Mouse (Mus musculus) testis, adult 2 months (tissue): Measurements from ENCODE around the gene Cnn1. TPM values are rescaled to one million over a fixed set of nuclear protein-coding genes. Genes with fewer than 3 reads are reported as not detected.

Experiments used
- H3K27ac ChIP-seq: fragments of 200-500 bp; 2 replicates; pipeline ENCODE4 v1.5.1; 2012; ENCODE audit warnings: low read depth, low read length; ENCODE audit not compliant: control insufficient read depth, insufficient read depth
- H3K27me3 ChIP-seq: fragments of 200-500 bp; 2 replicates; pipeline ENCODE4 v1.6.1; 2012; ENCODE audit warnings: mild to moderate bottlenecking, low read length, moderate library complexity; ENCODE audit not compliant: control insufficient read depth, insufficient read depth
- H3K36me3 ChIP-seq: fragments of 200-500 bp; 2 replicates; pipeline ENCODE4 v1.6.1; 2012; ENCODE audit warnings: mild to moderate bottlenecking, low read length; ENCODE audit not compliant: control insufficient read depth, insufficient read depth
- H3K4me1 ChIP-seq: fragments of 200-500 bp; 2 replicates; pipeline ENCODE4 v1.6.1; 2012; ENCODE audit warnings: low read length; ENCODE audit not compliant: control insufficient read depth, insufficient read depth
- H3K4me3 ChIP-seq: fragments of 200-500 bp; 2 replicates; pipeline ENCODE4 v1.5.1; 2012; ENCODE audit warnings: low read depth, mild to moderate bottlenecking, low read length, moderate library complexity, mixed read lengths; ENCODE audit not compliant: control insufficient read depth
- CTCF ChIP-seq: fragments of 200-500 bp; IDR thresholded peaks from 2 replicates; pipeline ENCODE4 v1.5.1; 2012; ENCODE audit warnings: low read depth, mild to moderate bottlenecking, inconsistent platforms, low read length, moderate library complexity; ENCODE audit not compliant: control insufficient read depth, insufficient read depth, insufficient replicate concordance
- POLR2A ChIP-seq: fragments of 200-500 bp; IDR thresholded peaks from 2 replicates; pipeline ENCODE4 v1.6.1; 2012; ENCODE audit warnings: low read depth, mild to moderate bottlenecking, inconsistent platforms, low read length, moderate library complexity; ENCODE audit not compliant: control insufficient read depth
- polyA plus RNA-seq: library from polyadenylated mRNA; depleted of rRNA; stranded (reverse); fragments of >200 nt; gene quantifications from 2 replicates; pipeline ENCODE4 v1.2.3, GENCODE M21; 2012

The Cnn1 gene
- polyA plus RNA-seq, 1 experiment = 5.8 TPM

GRCm38 (mm10) chr9:22131226-22131981 lies 32.4 kb downstream of the Cnn1 start:
- Histone ChIP-seq H3K4me3 (peak overlapping the region; percentile 80), H3K4me1 (peaks cover 12% of the 10 kb centered on the region), H3K27me3 (no peaks in the 10 kb centered on the region), H3K27ac (no peak overlapping the region), H3K36me3 (no peaks in the 10 kb centered on the region)
- TF ChIP-seq CTCF (no peak), POLR2A (no peak; the same call in 1 of the 2 replicates)

- Histone ChIP-seq H3K27ac (no peak overlapping the region), H3K4me3 (peak overlapping the region; percentile 80), H3K27me3 (no peaks in the 10 kb centered on the region), H3K4me1 (peaks cover 12% of the 10 kb centered on the region), H3K36me3 (no peaks in the 10 kb centered on the region)
- TF ChIP-seq CTCF (no peak), POLR2A (no peak; the same call in 1 of the 2 replicates)
Observed at GRCm38 (mm10) chr9:22132220-22132619, 33.2 kb downstream of the Cnn1 start.

GRCm38 (mm10) chr9:22134246-22134890 lies 35.4 kb downstream of the Cnn1 start:
- Histone ChIP-seq H3K4me3 (no peak overlapping the region), H3K27ac (no peak overlapping the region), H3K27me3 (no peaks in the 10 kb centered on the region), H3K36me3 (no peaks in the 10 kb centered on the region), H3K4me1 (peaks cover 12% of the 10 kb centered on the region)
- TF ChIP-seq CTCF = no peak
- TF ChIP-seq POLR2A = no peak

- no peaks in the 10 kb centered on the region for H3K36me3 ChIP-seq
- TF ChIP-seq POLR2A (no peak), CTCF (no peak)
- no peak overlapping the region for H3K4me3 ChIP-seq
- H3K4me1 ChIP-seq = peaks cover 12% of the 10 kb centered on the region
- no peak overlapping the region for H3K27ac ChIP-seq
- no peaks in the 10 kb centered on the region for H3K27me3 ChIP-seq
Observed at GRCm38 (mm10) chr9:22134988-22135643, 36.1 kb downstream of the Cnn1 start.

- no peaks in the 10 kb centered on the region for H3K27me3 ChIP-seq
- TF ChIP-seq POLR2A = no peak
- no peak for TF ChIP-seq CTCF
- H3K36me3 ChIP-seq = no peaks in the 10 kb centered on the region
- no peak within 1 kb of the TSS for H3K27ac ChIP-seq
- H3K4me1 ChIP-seq = peaks cover 12% of the 10 kb centered on the region
- H3K4me3 ChIP-seq = no peak within 1 kb of the TSS
Observed at GRCm38 (mm10) chr9:22135644-22136390, 36.8 kb downstream of the Cnn1 start, which contains the start of gene Acp5. TSS of gene Acp5 (minus strand) at chr9:22135711.

- Histone ChIP-seq H3K27ac (no peak overlapping the region), H3K4me3 (no peak overlapping the region)
Observed at GRCm38 (mm10) chr9:22136765-22137547, 37.9 kb downstream of the Cnn1 start.

More at GRCm38 (mm10) chr9:22136765-22137547, 37.9 kb downstream of the Cnn1 start:
- TF ChIP-seq CTCF = no peak
- no peak for TF ChIP-seq POLR2A
- Histone ChIP-seq H3K4me1 (peaks cover 2% of the 10 kb centered on the region; the same call in 1 of the 2 replicates), H3K27me3 (no peaks in the 10 kb centered on the region), H3K36me3 (no peaks in the 10 kb centered on the region)
